Mouse (Mus musculus): ENCODE results near the gene Sart3. TPM values are rescaled to one million over a fixed set of nuclear protein-coding genes. Genes with fewer than 3 reads are reported as not detected.

The Sart3 gene
- total RNA-seq, 2 experiments from 2014 or later, result 19.6 to 20.5 TPM

- peak; percentile 90 to 91 for DNase-seq
- intact Hi-C loops (cut with DNase I), result loop anchor here (2.0 to 5.0 kb wide), 3 partner anchors 73 to 183 kb away; no protein-coding TSS in a partner anchor
Observed at GRCm38 (mm10) chr5:113771213-113772162, 822 bp downstream of the Sart3 start.

GRCm38 (mm10) chr5:113768806-113769205 lies 3.5 kb downstream of the Sart3 start:
- intact Hi-C loops (cut with DNase I), result no loop called here
- DNase-seq, result no peak

DNA sequence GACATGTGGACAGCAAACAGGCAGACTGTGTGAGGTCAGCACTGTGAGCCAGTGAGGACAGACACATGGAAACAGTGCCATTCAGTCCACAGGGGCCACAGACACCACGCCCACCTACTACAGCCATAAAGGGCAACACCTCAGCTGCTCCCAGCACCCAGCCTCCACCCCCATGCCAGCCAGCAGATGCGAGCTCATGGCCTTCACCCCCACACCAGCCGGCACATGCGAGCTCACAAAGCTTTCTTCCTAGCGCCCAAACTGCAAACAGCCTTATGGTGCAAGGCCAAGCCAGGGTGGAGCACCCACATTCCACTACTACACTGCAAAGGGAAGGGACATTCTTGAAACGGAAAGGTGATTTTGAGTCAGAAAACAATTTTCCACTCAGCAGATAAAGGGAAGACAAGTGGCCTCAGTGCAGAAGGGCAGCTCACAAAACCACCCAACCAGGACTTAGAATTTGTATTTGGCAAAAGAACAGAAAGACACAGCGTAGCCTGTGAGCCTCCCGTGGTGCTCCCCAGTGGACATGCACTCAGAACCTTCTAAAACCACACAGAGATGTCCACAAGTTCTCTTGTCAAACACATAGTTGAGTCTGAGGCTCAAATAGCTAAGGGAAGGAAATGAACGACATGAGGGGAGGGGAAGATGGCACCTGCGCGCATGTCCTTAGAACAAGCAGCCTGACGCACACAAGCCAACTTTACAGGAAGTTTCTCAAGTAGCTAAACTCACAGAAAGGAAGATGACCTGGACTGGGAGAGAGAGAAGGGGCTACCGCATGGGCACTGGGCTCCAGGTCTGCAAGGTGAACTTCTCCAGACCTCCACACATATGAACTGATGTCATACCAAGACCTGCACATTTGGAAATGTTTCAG lies 6.4 kb downstream of the Sart3 start:
- intact Hi-C loops (cut with DNase I), result no loop called here
- no peak for DNase-seq

DNA sequence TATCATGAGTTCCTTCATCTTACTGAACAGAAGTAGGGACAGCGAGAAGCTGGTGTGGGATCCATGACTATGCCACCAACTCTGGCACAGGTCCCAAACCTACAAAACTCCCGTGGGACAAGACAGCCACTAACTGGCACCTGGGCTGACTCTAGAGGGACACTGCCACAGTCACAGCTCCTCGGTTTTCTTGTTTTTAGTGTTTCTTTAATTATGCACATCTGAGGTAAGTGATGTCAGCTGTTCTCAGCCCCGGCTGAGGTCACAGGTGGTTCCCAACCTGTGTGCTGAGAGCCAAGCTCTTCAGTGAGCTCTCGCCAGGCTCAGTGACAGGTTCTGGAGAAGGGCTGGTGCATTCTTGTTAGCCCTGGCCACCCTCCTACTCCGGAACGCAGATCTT lies 7.9 kb downstream of the Sart3 start:
- no peak for DNase-seq
- intact Hi-C loops (cut with DNase I), result no loop called here

GRCm38 (mm10) chr5:113761585-113761984 lies 10.7 kb downstream of the Sart3 start:
- intact Hi-C loops (cut with DNase I), result no loop called here
- no peak for DNase-seq

GRCm38 (mm10) chr5:113755347-113756030 lies 16.8 kb downstream of the Sart3 start:
- no peak for DNase-seq
- intact Hi-C loops (cut with DNase I), result no loop called here

- intact Hi-C loops (cut with DNase I), result no loop called here
- no peak for DNase-seq
Observed at GRCm38 (mm10) chr5:113751521-113752157, 20.7 kb downstream of the Sart3 start.

DNA sequence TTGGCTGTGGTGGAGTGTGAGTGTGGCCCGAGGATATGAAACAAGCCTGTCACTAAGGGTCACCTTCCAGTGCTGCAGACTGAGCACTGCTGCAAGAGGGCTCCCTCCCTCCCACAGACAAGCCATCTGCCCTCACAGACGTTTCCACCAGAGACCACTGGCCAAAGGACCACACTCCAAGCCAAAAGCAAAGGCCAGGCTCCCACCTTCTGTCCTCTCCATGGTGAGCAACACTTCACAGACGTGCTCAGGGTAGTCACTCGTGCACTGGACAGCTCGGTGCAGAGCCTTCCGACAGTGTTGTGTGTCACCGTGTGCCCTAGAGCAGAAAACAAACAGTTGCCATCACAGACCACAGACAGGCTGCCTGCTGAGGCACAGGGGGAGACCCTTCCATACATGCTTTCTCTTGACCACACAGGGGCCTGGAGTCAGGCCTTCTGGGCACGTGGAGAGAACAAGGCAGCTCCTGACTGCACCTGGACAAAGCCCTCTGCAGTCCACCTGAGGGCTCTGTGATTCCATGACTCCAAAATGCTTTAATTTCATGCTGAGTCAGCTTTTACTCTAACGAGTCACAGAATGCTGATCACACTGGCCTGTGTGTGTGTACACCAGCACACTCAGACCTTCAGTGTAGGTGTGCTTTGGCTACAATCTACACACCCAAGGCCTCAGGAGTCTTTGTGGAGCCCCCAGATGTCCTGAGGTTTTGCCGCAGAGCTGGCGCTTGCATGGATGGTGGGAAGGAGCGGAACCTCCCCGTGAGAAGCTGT lies 23.6 kb downstream of the Sart3 start:
- intact Hi-C loops (cut with DNase I), result no loop called here
- no peak for DNase-seq

DNA sequence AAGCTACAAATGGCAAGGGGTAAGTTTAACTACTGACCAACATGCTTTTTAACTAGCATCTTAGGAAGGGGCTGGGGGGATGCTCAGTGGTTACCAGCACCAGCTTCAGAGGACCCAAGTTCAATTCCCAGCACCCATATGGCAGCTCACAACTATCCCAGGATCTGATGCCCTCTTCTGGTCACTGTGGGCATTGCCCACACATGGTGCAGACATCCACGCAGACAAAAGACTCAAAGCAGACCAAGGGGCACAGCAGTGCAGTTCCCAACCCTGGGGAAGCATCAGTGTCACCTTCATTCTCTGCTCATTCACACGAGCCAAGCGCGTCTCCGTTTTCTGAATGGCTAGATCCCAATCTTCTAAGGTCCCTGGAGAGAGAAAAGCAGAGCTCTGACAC lies 24.7 kb downstream of the Sart3 start:
- intact Hi-C loops (cut with DNase I), result no loop called here
- no peak for DNase-seq

DNA sequence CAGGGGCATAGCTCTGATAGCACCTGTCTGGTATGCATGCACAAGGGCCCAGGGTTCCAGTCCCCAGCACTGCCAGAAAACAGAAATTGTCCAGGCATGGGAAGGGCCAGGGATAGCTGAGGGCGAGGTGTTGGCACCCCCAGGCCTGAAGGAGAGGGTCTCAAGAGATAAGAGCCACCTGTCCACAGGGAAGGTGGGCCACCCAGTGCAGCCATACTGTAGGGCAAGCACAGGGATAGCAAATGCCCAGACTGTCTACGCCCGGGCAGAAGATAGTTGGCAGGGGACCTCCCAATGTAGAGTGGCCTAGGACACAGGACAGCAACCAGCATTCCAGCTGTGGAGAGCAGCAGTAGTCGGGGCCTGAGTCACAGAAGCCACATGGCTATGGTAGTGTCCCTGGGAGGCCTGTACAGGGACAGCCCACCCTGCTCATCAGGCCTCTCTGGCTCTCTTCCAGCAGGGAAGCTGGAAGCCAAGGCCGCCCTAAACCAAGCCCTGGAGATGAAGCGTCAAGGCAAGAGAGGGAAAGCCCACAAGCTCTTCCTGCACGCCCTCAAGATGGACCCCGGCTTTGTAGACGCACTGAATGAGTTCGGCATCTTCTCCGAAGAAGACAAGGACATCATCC lies 34.6 kb downstream of the Sart3 start:
- DNase-seq, result no peak
- intact Hi-C loops (cut with DNase I), result no loop called here

GRCm38 (mm10) chr5:113736522-113737164 lies 35.7 kb downstream of the Sart3 start:
- no peak for DNase-seq
- intact Hi-C loops (cut with DNase I), result no loop called here

- intact Hi-C loops (cut with DNase I), result no loop called here
- peak in 1 of 2 experiments; percentile 28 for DNase-seq
Observed at GRCm38 (mm10) chr5:113736113-113736502, 36.2 kb downstream of the Sart3 start.

DNA sequence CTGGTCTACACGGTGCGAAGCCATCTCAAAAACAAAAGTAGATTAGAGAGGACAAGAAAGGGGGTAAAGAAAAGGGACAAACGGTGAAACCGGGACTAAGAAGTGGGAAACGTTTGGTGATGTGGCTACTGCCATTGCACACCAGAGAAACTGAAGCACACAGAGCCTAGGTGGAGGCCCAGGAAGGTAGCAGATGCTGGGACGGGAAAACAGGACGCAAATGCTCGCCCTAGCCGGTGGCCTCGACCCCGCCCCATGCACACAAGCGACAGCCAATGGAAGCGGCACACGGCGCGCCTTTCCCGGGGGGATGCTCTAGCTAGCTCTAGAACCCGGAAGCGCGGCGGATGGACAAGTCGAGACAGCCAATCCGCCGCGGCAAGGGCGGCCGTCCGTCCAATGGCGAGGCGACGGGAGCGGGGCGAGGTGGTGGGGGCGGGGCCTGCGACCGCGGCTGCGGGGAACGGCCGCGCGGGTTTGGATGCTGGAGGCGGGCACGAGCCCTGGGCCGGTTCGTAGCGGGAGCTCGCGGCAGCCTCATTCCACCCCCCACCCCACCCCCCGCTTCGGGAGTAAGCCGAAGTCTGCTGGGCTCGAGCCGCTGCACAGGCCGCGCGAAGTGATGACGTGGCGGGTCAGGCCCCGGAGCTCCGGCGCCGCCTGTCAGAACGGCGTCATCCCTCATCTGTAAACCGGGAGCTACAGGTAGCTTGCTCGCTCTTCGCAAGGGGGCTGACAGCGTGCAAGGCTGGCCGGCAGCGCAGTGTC lies 36.8 kb downstream of the Sart3 start, which contains the start of gene Ficd:
Gene Ficd, plus strand, starts transcription at position 459 of the 768 bp plus-strand sequence.
- intact Hi-C loops (cut with DNase I), result no loop called here
- peak; percentile 94 to 95 for DNase-seq

GRCm38 (mm10) chr5:113735023-113735344 lies 37.3 kb downstream of the Sart3 start:
- intact Hi-C loops (cut with DNase I), result no loop called here

DNA sequence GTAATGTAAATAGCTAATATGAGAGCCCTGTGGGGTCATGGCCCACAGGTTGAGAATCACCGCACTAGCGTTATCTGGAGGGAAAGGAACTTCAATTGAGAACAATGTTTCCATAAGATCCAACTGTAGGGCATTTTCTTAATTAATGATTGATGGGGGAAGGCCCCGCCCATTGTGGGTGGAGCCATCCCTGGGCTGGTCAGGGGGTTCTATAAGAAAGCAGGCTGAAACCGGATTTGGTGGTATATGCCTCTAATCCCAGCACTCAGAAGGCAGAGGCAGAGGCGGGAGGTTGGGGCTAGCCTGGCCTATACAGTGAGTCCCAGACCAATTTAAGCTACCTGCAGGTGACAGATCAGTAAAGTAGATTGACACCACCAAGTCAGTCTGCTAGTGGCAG lies 37.9 kb downstream of the Sart3 start:
- intact Hi-C loops (cut with DNase I), result no loop called here
- DNase-seq, result no peak

More at GRCm38 (mm10) chr5:113735023-113735344, 37.3 kb downstream of the Sart3 start:
- no peak for DNase-seq

DNA sequence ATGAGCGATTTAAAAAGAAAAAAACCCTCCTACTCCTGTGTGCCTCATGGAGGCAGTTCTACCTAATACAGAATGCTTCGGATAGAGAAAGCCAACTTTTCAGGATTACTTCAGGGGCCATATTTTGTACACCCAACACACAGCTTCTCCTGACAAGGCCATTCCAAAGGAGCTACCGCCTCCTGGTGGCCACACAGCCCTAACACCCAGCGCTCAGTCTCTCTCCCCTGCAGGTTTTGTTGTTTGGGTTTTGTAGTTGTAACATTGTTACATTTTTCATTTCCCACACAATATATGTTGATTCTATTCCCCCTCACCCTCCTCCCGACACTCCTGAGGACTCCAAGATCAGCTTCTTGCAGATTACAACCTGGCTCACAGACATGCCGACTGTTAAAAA lies 40.1 kb downstream of the Sart3 start:
- intact Hi-C loops (cut with DNase I), result loop anchor here (1.0 kb wide), 1 partner anchor 366 kb away; no protein-coding TSS in a partner anchor
- DNase-seq, result peak; percentile 28 to 67

DNA sequence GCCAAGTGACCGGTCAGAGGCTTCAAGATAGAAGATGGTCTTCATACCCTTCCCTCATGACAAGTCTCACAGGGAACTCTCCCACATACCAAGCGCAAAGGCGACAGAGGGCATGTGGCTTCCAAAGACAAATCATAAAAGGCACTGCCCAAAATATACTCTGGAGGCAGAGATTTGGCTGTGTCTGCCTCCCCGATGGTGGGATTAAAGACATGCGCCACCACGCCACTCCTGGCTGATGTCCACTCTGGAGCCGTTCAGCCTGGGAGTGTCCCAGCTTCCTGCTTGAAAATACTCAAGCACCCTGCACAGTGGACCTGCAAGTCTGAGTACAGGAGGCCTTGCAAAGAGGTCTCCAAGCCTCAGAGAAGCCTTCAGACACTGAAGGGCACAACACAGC lies 41.1 kb downstream of the Sart3 start:
- intact Hi-C loops (cut with DNase I), result no loop called here
- DNase-seq, result no peak

DNA sequence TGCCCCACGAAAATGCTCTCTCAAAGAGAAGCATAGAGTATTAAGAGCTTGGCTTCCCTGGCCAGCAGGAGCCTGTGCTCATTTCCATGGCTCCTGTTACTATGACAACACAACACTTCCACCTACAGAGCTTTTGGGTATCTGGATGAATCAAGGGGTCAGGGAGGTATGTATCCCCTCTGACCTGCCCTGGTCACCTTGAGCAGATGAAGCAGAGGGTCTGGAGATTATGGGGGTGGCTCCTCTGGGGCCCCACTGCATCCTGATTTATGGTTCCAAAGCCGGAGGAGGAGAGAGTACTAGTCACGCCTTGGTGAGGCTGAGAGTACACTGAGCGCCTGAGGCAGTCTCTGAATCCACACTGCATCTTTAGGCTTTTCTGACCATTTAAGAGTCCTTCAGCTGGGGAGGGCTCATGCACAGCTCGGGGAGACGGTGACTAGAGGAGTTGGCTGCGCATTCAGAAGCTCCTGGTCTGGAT lies 41.6 kb downstream of the Sart3 start:
- intact Hi-C loops (cut with DNase I), result no loop called here
- no peak for DNase-seq

Measured in heart, postnatal 10 days (tissue).